Mouse (Mus musculus) embryonic facial prominence, embryonic 12.5 days (tissue): ENCODE measurements at regions not wholly inside any gene's neighbourhood (a gene's known extent, or its start where the extent isn't known, plus 50 kb on each side); places are given as distances from the start of the nearest gene placed in this dataset.

Experiments used
- ATAC-seq: fragments of 200-750 bp; cut with Nextera tagmentation; 2 replicates; pipeline ENCODE4 v1.8.0; 2017; ENCODE audit not compliant: insufficient number of reproducible peaks, insufficient read depth, low FRiP score, low TSS enrichment
- H3K27ac ChIP-seq: fragments of 300-500 bp; sonication (generic); 2 replicates; pipeline ENCODE4 v1.5.1; 2016; ENCODE audit warnings: mild to moderate bottlenecking
- H3K27me3 ChIP-seq: fragments of 300-500 bp; sonication (generic); 2 replicates; pipeline ENCODE4 v1.6.1; 2016; ENCODE audit warnings: mild to moderate bottlenecking, moderate library complexity
- H3K36me3 ChIP-seq: fragments of 300-500 bp; sonication (generic); 2 replicates; pipeline ENCODE4 v1.6.1; 2016; ENCODE audit warnings: mild to moderate bottlenecking
- H3K4me1 ChIP-seq: fragments of 300-500 bp; sonication (generic); 2 replicates; pipeline ENCODE4 v1.6.1; 2016
- H3K4me2 ChIP-seq: fragments of 300-500 bp; sonication (generic); replicated peaks from 2 replicates; pipeline ENCODE4 v1.6.1; 2016; ENCODE audit warnings: mild to moderate bottlenecking, moderate library complexity
- H3K4me3 ChIP-seq: fragments of 300-500 bp; sonication (generic); 2 replicates; pipeline ENCODE4 v1.5.1; 2016; ENCODE audit warnings: mild to moderate bottlenecking
- H3K9ac ChIP-seq: fragments of 300-500 bp; sonication (generic); 2 replicates; pipeline ENCODE4 v1.6.1; 2016; ENCODE audit warnings: mild to moderate bottlenecking, moderate library complexity
- H3K9me3 ChIP-seq: fragments of 300-500 bp; sonication (generic); 2 replicates; pipeline ENCODE4 v1.6.1; 2016; ENCODE audit warnings: mild to moderate bottlenecking, moderate library complexity
- WGBS: fragments of 180-500 bp; shearing (Covaris S2); methylation state at CpG from one replicate; pipeline ENCODE4 v1.1.7; 2016; 5-methylcytosine and 5-hydroxymethylcytosine counted together

GRCm38 (mm10) chr15:62813093-62813492, 1031.9 kb downstream of the Gsdmc2 start:
- Histone ChIP-seq H3K9ac (no peak overlapping the region), H3K27me3 (no peaks in the 10 kb centered on the region), H3K27ac (no peak overlapping the region), H3K4me1 (no peaks in the 10 kb centered on the region), H3K9me3 (no peaks in the 10 kb centered on the region), H3K4me2 (no peak overlapping the region), H3K4me3 (no peak overlapping the region), H3K36me3 (no peaks in the 10 kb centered on the region)
- 83% methylated on average over 1 of the region's 1 CpGs for WGBS
- no peak for ATAC-seq

DNA sequence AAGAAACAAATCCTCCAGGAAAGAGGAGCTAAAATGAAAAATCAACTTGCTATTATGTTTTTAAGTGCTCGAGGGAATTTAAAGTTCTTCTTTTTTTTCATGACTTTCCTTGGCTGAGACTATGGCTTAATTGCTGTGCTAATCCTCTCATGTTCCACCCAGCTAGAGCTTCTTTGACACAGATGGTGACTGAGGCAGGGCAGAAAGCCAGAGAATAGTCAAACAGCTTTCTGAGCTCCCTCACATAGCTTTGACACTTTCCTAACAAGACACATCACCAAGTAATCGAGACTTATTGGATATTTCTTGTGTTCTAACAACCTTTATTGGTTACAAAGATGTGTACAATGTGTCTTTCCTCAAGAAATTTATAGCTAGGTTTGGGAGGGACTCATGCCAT, 1033.0 kb downstream of the Gsdmc2 start:
- Histone ChIP-seq H3K4me1 (no peaks in the 10 kb centered on the region), H3K27ac (no peak overlapping the region), H3K27me3 (no peaks in the 10 kb centered on the region), H3K4me3 (no peak overlapping the region), H3K36me3 (no peaks in the 10 kb centered on the region), H3K9me3 (no peaks in the 10 kb centered on the region), H3K9ac (no peak overlapping the region), H3K4me2 (no peak overlapping the region)
- no peak for ATAC-seq
- WGBS: 67% methylated on average over 2 of the region's 2 CpGs

DNA sequence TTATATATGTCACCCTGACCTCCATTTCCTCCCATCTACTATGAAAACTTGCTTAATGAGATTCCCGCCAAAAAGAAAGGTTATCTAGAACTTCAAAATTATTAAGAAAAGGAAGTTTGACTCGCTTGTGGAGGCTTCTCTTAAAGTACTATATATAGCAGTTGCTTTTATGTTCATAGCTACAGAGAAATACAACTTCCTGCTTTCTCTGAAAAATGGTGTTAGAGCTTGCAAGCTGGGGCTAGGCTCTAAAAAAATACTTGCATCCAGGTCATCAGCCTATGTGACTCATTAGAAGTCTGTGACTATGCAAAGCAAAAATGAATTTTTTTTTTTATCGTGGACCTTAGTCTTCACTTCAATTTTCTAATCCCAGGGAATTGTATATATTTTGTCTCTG, 1035.7 kb downstream of the Gsdmc2 start:
- Histone ChIP-seq H3K4me2 (no peak overlapping the region), H3K27ac (no peak overlapping the region), H3K4me3 (no peak overlapping the region), H3K27me3 (no peaks in the 10 kb centered on the region), H3K36me3 (no peaks in the 10 kb centered on the region), H3K4me1 (no peaks in the 10 kb centered on the region), H3K9me3 (no peaks in the 10 kb centered on the region), H3K9ac (no peak overlapping the region)
- ATAC-seq: no peak
- 92% methylated on average over 3 of the region's 3 CpGs for WGBS

DNA sequence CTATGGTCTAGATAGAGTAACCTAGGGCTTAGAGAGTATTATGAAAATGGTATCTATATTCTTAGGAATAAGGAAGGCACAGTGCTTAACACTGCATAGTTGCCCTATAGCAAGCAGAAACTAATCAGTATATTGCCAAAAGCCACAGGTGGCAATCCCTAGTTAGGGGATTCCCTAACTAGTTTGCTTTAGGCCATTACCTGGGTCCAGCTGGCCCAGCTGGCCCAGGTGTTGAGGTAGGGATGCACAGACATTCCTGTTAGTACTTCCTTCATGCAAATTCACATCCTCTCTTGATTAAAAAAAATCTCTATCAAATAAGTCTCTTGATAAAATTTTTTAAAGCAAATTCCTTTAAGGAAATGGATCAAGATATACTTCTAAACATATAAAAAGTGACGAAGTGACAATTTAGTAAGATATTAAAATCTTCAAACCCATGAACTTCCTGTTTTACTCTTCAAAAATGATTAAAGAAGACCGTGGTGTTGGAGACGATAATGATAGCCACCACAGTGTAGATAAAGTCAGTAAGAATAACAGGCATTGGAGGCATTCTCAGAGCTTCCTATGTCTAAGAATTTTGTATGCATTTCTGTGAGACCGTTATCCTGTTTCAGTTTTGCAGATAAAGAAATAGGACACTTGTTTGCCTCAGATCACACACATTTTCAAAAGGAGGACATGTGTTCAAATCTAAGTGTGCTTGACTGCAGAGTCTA, 1036.7 kb downstream of the Gsdmc2 start:
- no peak overlapping the region for H3K4me2 ChIP-seq
- H3K4me3 ChIP-seq: no peak overlapping the region
- no peaks in the 10 kb centered on the region for H3K27me3 ChIP-seq
- ATAC-seq: no peak
- no peaks in the 10 kb centered on the region for H3K4me1 ChIP-seq
- no peaks in the 10 kb centered on the region for H3K9me3 ChIP-seq
- H3K27ac ChIP-seq: no peak overlapping the region
- no peaks in the 10 kb centered on the region for H3K36me3 ChIP-seq
- H3K9ac ChIP-seq: no peak overlapping the region
- WGBS: 82% methylated on average over 4 of the region's 4 CpGs

DNA sequence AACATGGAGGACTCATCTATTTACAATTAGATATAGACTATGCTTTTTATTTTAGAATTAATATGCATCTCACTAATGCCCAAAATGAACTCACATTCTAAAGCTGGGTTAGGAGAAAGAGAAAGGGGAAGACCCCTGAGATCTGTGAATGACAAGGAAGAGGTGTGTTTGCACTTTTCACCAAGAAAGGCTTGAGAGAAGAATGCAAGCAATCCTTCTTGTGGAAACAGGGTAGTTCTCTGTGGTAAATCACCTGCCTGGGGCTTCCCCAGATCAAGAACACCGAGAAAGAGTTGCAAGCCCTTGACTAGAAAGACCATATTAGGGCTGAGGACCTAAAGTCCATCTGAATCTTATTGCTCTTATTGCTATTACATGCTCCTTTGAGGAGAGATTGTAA, 1037.6 kb downstream of the Gsdmc2 start:
- no peak for ATAC-seq
- 83% methylated on average over 1 of the region's 1 CpGs for WGBS
- Histone ChIP-seq H3K27me3 (no peaks in the 10 kb centered on the region), H3K4me2 (no peak overlapping the region), H3K9me3 (no peaks in the 10 kb centered on the region), H3K27ac (no peak overlapping the region), H3K9ac (no peak overlapping the region), H3K36me3 (no peaks in the 10 kb centered on the region), H3K4me1 (no peaks in the 10 kb centered on the region), H3K4me3 (no peak overlapping the region)

- H3K4me2 ChIP-seq: no peak overlapping the region
- H3K4me3 ChIP-seq: no peak overlapping the region
- no peak for ATAC-seq
- no peaks in the 10 kb centered on the region for H3K27me3 ChIP-seq
- H3K9ac ChIP-seq: no peak overlapping the region
- no peak overlapping the region for H3K27ac ChIP-seq
- no peaks in the 10 kb centered on the region for H3K4me1 ChIP-seq
- H3K36me3 ChIP-seq: no peaks in the 10 kb centered on the region
- no peaks in the 10 kb centered on the region for H3K9me3 ChIP-seq
These were observed 1042.2 kb downstream of the Gsdmc2 start for GRCm38 (mm10) chr15:62802770-62803169.

DNA sequence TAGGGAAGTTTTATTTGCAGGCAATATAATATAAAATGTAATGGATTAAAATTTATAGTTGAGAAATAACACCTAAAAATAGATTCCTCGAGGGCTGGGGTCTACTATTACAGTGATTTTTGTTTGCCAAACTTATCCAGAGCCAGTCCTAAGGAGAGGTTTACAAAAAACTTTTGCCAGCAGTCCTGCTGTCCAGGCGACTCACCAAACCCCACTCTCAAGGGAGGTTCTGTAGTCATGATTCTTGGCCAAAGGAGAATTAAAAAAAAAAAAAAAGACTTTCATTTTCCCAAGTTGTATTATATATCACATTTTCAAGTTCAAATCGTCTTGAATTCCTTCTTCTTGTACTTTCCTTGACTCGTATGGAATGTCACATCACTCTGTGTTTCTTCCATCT, 1046.2 kb downstream of the Gsdmc2 start:
- no peaks in the 10 kb centered on the region for H3K36me3 ChIP-seq
- no peak overlapping the region for H3K27ac ChIP-seq
- H3K4me1 ChIP-seq: no peaks in the 10 kb centered on the region
- H3K9me3 ChIP-seq: no peaks in the 10 kb centered on the region
- ATAC-seq: no peak
- H3K4me3 ChIP-seq: no peak overlapping the region
- WGBS: 77% methylated on average over 4 of the region's 4 CpGs
- H3K9ac ChIP-seq: no peak overlapping the region
- no peak overlapping the region for H3K4me2 ChIP-seq
- no peaks in the 10 kb centered on the region for H3K27me3 ChIP-seq

DNA sequence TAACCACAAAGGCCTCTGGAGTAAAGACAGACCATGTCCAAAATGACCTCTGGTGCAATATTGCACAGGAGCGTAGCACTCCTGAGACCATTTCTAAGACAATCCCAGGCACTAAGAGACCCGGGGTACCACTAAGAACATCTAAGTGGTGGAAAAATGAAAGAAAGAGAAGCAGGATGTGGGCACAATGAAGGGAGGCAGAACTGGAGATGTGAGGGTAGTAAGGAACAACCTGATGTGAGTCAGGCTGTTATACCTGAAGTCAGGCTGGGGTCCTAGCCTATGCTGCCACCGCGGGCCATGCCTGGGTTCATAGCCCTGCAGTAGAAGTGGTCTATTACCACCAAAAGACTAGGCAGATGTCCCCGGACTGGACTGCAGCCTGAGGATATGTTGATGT, 1051.4 kb downstream of the Gsdmc2 start:
- no peaks in the 10 kb centered on the region for H3K36me3 ChIP-seq
- H3K27ac ChIP-seq: no peak overlapping the region
- H3K9ac ChIP-seq: no peak overlapping the region
- H3K4me3 ChIP-seq: no peak overlapping the region
- H3K4me2 ChIP-seq: no peak overlapping the region
- H3K9me3 ChIP-seq: no peaks in the 10 kb centered on the region
- 93% methylated on average over 5 of the region's 5 CpGs for WGBS
- no peaks in the 10 kb centered on the region for H3K27me3 ChIP-seq
- H3K4me1 ChIP-seq: no peaks in the 10 kb centered on the region
- ATAC-seq: no peak

DNA sequence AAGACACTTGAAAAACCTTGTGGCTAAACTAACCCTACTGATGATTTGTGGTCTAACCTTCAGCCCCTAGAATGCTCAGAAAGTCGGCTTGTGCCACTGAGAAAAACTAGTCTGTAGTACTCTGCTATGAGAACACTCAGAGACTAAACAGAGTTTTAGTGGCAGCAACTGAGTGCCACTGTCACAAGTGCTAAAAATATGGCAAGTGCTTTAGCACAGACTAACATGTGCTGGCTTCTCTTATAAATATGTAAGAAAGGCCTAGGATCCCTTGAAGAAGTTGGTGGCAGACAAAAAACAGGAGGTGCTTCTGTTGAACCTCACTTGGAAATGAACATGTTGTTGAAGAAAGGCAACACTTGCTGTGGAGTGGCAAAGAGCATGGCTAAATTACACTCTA, 1052.9 kb downstream of the Gsdmc2 start:
- no peak for ATAC-seq
- H3K9me3 ChIP-seq: no peaks in the 10 kb centered on the region
- WGBS: 75% methylated on average over 1 of the region's 1 CpGs

DNA sequence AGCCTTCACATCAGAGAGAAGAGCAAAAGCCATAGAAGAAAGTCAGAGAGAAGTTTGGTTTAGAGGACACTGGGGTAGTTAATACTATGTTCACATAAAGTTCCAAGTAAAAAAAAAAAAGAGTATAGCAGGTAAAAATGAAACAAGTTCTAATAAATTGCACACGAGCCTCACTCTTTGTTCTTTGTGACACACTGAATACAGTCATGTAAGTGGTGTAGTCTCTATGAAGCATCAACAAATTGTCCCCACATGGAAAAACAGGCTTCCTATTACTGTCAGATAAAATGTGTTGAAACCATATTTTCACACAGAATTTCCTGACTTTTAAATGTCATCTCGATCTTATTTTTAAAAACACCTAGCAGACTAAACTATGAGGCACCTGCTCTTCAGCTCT, 1057.2 kb downstream of the Gsdmc2 start:
- ATAC-seq: no peak
- Histone ChIP-seq H3K9me3 (no peaks in the 10 kb centered on the region), H3K27me3 (no peaks in the 10 kb centered on the region), H3K27ac (no peak overlapping the region), H3K4me1 (no peaks in the 10 kb centered on the region), H3K36me3 (no peaks in the 10 kb centered on the region), H3K9ac (no peak overlapping the region), H3K4me2 (no peak overlapping the region), H3K4me3 (no peak overlapping the region)
- 85% methylated on average over 2 of the region's 2 CpGs for WGBS

More for the DNA sequence above, 1052.9 kb downstream of the Gsdmc2 start:
- Histone ChIP-seq H3K4me3 (no peak overlapping the region), H3K4me2 (no peak overlapping the region), H3K27me3 (no peaks in the 10 kb centered on the region), H3K9ac (no peak overlapping the region), H3K27ac (no peak overlapping the region), H3K36me3 (no peaks in the 10 kb centered on the region), H3K4me1 (no peaks in the 10 kb centered on the region)

DNA sequence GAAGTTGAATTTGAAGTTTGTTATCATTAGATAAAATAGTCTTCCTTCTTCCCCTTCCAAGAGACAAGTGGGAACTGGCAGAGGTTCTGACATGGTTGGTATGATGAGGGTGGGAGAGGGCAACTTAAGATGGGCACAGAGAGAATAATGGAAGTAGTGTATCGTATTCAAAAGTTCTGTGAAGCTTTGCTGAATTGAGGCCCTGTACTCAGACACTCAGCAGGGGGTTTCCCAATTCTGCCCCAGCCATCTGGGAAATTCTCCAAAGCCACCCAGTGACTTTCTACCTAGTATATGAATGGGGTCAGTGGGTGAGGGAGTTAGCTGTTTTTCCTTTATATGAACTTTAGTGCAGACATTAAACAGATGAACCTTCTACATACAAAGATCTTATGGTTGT, 1058.7 kb downstream of the Gsdmc2 start:
- ATAC-seq: no peak
- Histone ChIP-seq H3K9ac (no peak overlapping the region), H3K27me3 (no peaks in the 10 kb centered on the region), H3K4me2 (no peak overlapping the region), H3K4me3 (no peak overlapping the region), H3K4me1 (no peaks in the 10 kb centered on the region), H3K9me3 (no peaks in the 10 kb centered on the region), H3K27ac (no peak overlapping the region), H3K36me3 (no peaks in the 10 kb centered on the region)
- 80% methylated on average over 1 of the region's 1 CpGs for WGBS

- H3K9me3 ChIP-seq: no peaks in the 10 kb centered on the region
- H3K4me2 ChIP-seq: no peak overlapping the region
- ATAC-seq: no peak
- H3K9ac ChIP-seq: no peak overlapping the region
- H3K27me3 ChIP-seq: no peaks in the 10 kb centered on the region
- H3K4me3 ChIP-seq: no peak overlapping the region
- no peaks in the 10 kb centered on the region for H3K36me3 ChIP-seq
- no peak overlapping the region for H3K27ac ChIP-seq
- no peaks in the 10 kb centered on the region for H3K4me1 ChIP-seq
- 87% methylated on average over 1 of the region's 1 CpGs for WGBS
These were observed 1060.4 kb downstream of the Gsdmc2 start for GRCm38 (mm10) chr15:62784456-62785139.
